Mouse (Mus musculus) ES-E14 (cell line): ENCODE data around the gene Sema3f.

Experiments
- CHD2 ChIP-seq: IDR thresholded peaks from 2 replicates; pipeline ENCODE4 v1.6.1; 2014; ENCODE audit warnings: mild to moderate bottlenecking, low read depth, low read length, inconsistent platforms
- MAFK ChIP-seq: IDR thresholded peaks from 2 replicates; pipeline ENCODE4 v1.6.1; 2014; ENCODE audit warnings: mild to moderate bottlenecking, low read depth, low read length, inconsistent platforms; ENCODE audit not compliant: insufficient read depth
- ZC3H11A ChIP-seq: IDR thresholded peaks from 2 replicates; pipeline ENCODE4 v1.6.1; 2012; ENCODE audit warnings: low read depth, mild to moderate bottlenecking, inconsistent platforms, low read length, borderline replicate concordance
- ZNF384 ChIP-seq: IDR thresholded peaks from 2 replicates; pipeline ENCODE4 v1.6.1; 2012; ENCODE audit warnings: low read depth, low read length, inconsistent platforms

DNA sequence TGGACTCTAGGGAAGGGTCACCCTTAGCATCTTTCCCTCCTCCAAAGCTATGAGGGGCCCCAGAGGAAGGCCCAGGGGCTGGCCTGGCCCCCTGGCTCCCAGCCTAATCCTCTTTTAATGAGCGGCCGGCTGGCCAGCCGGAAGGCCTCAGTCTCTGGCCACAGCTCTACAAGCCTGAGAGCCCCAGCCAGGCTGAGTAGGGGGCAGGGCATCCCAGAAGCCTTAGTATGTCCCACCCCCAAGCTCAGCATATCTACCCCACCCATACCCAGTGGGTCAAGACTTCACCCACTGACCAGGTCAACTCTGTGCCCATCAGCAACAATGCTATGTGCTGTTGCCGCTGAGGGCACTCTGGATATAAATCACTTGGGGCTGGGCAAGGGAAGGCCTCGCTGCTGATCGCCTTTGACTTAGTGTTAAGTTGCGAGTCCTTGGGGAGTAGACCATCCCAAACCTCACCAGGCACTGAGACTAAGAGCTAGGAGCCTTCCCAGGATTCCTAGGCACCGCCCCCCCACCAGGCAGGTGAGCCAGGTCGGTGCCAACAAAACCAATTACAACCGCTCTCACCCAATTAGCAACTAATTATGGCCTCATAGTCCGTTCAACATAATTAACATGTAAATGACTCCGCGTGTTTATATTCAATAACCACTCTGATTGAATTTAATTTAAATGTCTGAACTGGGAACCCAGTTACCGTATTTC is 12.3 kb downstream of the Sema3f start:
- no peak for TF ChIP-seq MAFK
- TF ChIP-seq ZNF384 = no peak
- TF ChIP-seq CHD2 = no peak
- TF ChIP-seq ZC3H11A = no peak
